Mouse (Mus musculus) neural tube, embryonic 11.5 days (tissue): ENCODE measurements around the gene Akap8. TPM values are rescaled to one million over a fixed set of nuclear protein-coding genes. Genes with fewer than 3 reads are reported as not detected.
A peak's percentile ranks its signal among the peaks of the same experiment; 100 is the strongest.

Experiments
- ATAC-seq: fragments of 200-750 bp; cut with Nextera tagmentation; 2 replicates; pipeline ENCODE4 v1.8.0; 2017; ENCODE audit warnings: moderate number of reproducible peaks, mild to moderate bottlenecking, moderate TSS enrichment, moderate library complexity; ENCODE audit not compliant: insufficient read depth, low FRiP score, low TSS enrichment
- DNase-seq: peaks from one replicate; pipeline ENCODE4 v3.0.0-alpha.2; 2015; ENCODE audit warnings: low spot score
- H3K27ac ChIP-seq: fragments of 300-500 bp; sonication (generic); 2 replicates; pipeline ENCODE4 v1.5.1; 2014; ENCODE audit warnings: low read depth, mild to moderate bottlenecking, low read length
- H3K27me3 ChIP-seq: fragments of 300-500 bp; sonication (generic); 2 replicates; pipeline ENCODE4 v1.6.1; 2014; ENCODE audit warnings: mild to moderate bottlenecking, low read length, mixed read lengths; ENCODE audit not compliant: control insufficient read depth, insufficient read depth
- H3K36me3 ChIP-seq: fragments of 300-500 bp; sonication (generic); 2 replicates; pipeline ENCODE4 v1.6.1; 2014; ENCODE audit warnings: mild to moderate bottlenecking, low read length, moderate library complexity, mixed read lengths; ENCODE audit not compliant: control insufficient read depth, insufficient read depth
- H3K4me1 ChIP-seq: fragments of 300-500 bp; sonication (generic); 2 replicates; pipeline ENCODE4 v1.6.1; 2014; ENCODE audit warnings: low read length, mixed read lengths; ENCODE audit not compliant: control insufficient read depth, insufficient read depth
- H3K4me2 ChIP-seq: fragments of 300-500 bp; sonication (generic); 2 replicates; pipeline ENCODE4 v1.6.1; 2014; ENCODE audit warnings: low read depth, mild to moderate bottlenecking, moderate library complexity
- H3K4me3 ChIP-seq: fragments of 300-500 bp; sonication (generic); 2 replicates; pipeline ENCODE4 v1.5.1; 2014; ENCODE audit warnings: low read depth, low read length
- H3K9ac ChIP-seq: fragments of 300-500 bp; sonication (generic); 2 replicates; pipeline ENCODE4 v1.6.1; 2014; ENCODE audit warnings: mild to moderate bottlenecking, low read length
- H3K9me3 ChIP-seq: fragments of 300-500 bp; sonication (generic); 2 replicates; pipeline ENCODE4 v1.6.1; 2016; ENCODE audit warnings: low read length; ENCODE audit not compliant: control insufficient read depth
- WGBS: fragments of 180-500 bp; shearing (Covaris S2); extraction: QIAGEN DNeasy Blood & Tissue Kit; methylation state at CpG from one replicate; pipeline ENCODE4 v1.1.7; 2014; 5-methylcytosine and 5-hydroxymethylcytosine counted together
- polyA plus RNA-seq: library from polyadenylated mRNA; unstranded; fragments of >200 nt; fragmentation: Nextera tagmentation; extraction: Ambion mirVana; gene quantifications from 2 replicates; pipeline ENCODE4 v1.2.1, GENCODE M21; 2014

The Akap8 gene
- polyA plus RNA-seq, 1 experiment from 2014 or later, result 51.8 TPM

DNA sequence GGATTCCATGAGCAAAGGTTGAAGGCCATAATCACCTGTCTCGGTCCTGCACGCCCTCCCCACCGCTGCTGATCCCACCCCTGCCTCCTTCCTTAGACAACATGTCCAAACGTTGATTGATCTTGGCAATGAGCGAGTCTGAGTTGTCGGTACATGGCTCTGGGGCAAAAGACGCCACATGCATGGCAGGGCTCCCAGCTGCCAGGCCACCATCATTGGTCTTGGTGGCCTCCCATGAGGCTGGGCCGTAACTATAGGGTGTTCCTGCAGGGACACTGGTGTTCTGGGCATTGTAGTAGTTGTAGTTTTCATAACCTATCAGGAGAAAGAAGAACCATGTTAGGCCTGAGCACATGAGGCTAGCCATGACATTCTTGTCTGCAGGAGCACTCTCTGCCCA, 4.0 kb downstream of the Akap8 start:
- Histone ChIP-seq H3K4me1 (peaks cover 8% of the 10 kb centered on the region; the same call in 1 of the 2 replicates), H3K27me3 (no peaks in the 10 kb centered on the region), H3K9ac (no peak overlapping the region), H3K4me2 (no peak overlapping the region), H3K4me3 (no peak overlapping the region), H3K27ac (no peak overlapping the region), H3K36me3 (peaks cover 41% of the 10 kb centered on the region), H3K9me3 (no peaks in the 10 kb centered on the region)
- DNase-seq (no peak), ATAC-seq (no peak)
- 95% methylated on average over 8 of the region's 8 CpGs for WGBS

DNA sequence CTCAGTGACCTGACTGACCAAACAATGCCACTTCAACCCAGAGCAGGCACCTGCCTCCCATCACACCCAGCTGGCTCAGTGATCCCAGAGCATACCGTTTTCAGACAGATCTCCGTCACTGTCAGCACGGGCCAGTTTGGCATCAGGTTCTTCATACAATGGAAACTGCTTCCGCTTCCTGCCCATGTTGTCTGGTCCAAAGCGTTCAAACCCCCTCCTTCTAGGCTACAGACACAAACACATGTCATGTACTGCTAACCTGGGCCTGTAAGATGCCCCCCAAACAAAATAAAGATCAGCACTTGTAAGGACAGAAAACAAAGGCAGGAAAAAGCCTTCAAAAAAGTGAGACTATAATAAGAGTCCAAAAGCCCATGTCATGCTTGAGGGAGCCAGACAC, 5.5 kb downstream of the Akap8 start:
- WGBS, result 92% methylated on average over 5 of the region's 5 CpGs
- Histone ChIP-seq H3K9me3 (no peaks in the 10 kb centered on the region), H3K4me1 (0 out of 2 replicates have a peak, but pooled peaks cover 5% of the 10 kb centered on the region), H3K9ac (no peak overlapping the region), H3K4me3 (no peak overlapping the region), H3K27me3 (no peaks in the 10 kb centered on the region), H3K36me3 (peaks cover 49% of the 10 kb centered on the region), H3K27ac (no peak overlapping the region), H3K4me2 (no peak overlapping the region)
- DNase-seq (no peak), ATAC-seq (no peak)

DNA sequence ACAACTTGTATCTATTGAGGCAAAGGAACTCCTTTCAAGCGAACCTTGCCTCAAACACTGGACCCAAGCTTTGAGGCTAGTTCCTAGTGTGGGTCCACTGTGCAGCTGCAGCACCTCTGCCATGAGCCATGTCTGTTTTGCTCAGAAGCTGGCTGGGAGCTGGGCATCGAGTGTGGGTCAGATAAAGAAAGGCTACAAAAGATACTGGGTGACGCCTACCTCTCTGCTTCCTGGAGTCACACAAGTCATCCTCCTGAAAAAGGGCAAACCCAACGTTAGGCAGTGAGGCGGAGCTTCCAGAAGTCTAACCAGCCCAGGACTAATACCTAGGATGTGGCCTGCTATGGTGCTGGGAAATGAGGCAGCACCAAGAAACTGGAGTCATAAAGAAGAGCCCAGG, 7.1 kb downstream of the Akap8 start:
- Histone ChIP-seq H3K36me3 (peaks cover 58% of the 10 kb centered on the region), H3K9ac (no peak overlapping the region), H3K9me3 (no peaks in the 10 kb centered on the region), H3K4me3 (no peak overlapping the region), H3K4me1 (0 out of 2 replicates have a peak, but pooled peaks cover under 1% of the 10 kb centered on the region), H3K27ac (no peak overlapping the region), H3K27me3 (no peaks in the 10 kb centered on the region), H3K4me2 (no peak overlapping the region)
- DNase-seq, result no peak
- WGBS, result 88% methylated on average over 5 of the region's 5 CpGs
- no peak for ATAC-seq

DNA sequence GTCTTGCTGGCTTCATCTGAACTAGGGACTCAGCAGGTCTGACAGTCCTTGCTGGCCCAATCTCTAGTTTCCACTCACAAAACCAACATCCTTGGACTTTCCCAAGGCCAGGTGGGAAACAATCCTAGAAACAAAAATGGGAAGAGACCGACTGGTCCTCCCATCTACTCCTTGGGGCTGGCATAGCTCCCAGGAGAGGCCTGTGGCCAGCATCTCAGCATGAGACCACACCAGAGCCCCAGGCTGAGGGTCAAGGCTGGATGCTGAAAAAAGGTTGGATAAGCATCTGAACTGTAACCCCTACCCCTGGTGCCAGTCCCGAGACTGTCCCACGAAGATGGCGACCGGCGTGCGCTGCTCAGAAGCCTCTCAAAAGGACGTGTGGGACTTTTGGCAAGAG, 8.2 kb downstream of the Akap8 start:
- H3K27ac ChIP-seq, result no peak overlapping the region
- H3K9ac ChIP-seq, result no peak overlapping the region
- DNase-seq (no peak), ATAC-seq (no peak)
- H3K4me1 ChIP-seq, result no peaks in the 10 kb centered on the region
- H3K36me3 ChIP-seq, result peaks cover 59% of the 10 kb centered on the region
- H3K9me3 ChIP-seq, result no peaks in the 10 kb centered on the region
- no peak overlapping the region for H3K4me3 ChIP-seq
- WGBS, result 96% methylated on average over 8 of the region's 8 CpGs
- no peak overlapping the region for H3K4me2 ChIP-seq
- no peaks in the 10 kb centered on the region for H3K27me3 ChIP-seq

DNA sequence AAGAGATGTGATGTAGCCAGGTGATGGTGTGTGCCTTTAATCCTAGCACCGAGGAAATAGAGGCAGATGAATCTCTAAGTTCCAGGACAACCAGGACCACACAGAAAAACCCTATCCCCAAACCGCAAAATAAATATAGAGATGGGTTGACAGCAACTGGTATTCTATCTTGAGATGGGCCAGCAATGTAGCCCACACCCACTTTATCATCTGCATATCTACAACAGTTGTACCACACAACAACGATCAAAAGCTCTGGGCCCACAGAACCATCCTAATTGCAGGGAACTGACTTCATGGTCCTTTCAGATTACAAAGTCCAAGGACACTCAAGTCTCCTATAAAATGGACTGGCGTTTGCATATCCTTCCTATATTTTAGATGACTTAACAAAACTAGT, 13.1 kb downstream of the Akap8 start:
- 92% methylated on average over 4 of the region's 4 CpGs for WGBS
- Histone ChIP-seq H3K27ac (no peak overlapping the region), H3K27me3 (no peaks in the 10 kb centered on the region), H3K4me1 (no peaks in the 10 kb centered on the region), H3K9ac (no peak overlapping the region), H3K36me3 (peaks cover 46% of the 10 kb centered on the region), H3K4me3 (no peak overlapping the region), H3K9me3 (no peaks in the 10 kb centered on the region), H3K4me2 (no peak overlapping the region)
- DNase-seq, result no peak
- no peak for ATAC-seq

DNA sequence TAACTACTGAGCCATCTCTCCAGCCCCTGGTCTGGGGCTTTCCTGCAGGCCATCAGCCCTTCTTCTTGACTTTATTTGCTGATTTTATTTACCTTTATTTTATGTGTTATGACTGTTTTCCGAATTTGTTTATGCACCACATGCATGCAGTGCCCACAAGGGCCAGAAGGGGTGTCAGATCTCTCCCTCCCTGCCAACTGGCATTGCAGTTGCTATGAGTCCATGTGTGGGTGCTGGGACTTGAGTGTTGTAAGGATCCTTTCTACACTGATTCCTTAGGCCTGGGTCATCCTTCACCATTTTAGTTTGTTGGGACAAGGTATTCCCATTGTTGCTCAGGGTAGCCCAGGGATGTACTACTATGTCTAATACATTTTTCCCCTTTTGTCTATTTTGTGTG, 22.9 kb downstream of the Akap8 start:
- no peak for ATAC-seq
- DNase-seq, result no peak
- Histone ChIP-seq H3K9ac (no peak overlapping the region), H3K9me3 (no peaks in the 10 kb centered on the region), H3K27ac (no peak overlapping the region), H3K27me3 (no peaks in the 10 kb centered on the region), H3K4me1 (no peaks in the 10 kb centered on the region), H3K4me3 (no peak overlapping the region), H3K4me2 (no peak overlapping the region), H3K36me3 (no peaks in the 10 kb centered on the region)
- WGBS, result 78% methylated on average over 1 of the region's 1 CpGs

DNA sequence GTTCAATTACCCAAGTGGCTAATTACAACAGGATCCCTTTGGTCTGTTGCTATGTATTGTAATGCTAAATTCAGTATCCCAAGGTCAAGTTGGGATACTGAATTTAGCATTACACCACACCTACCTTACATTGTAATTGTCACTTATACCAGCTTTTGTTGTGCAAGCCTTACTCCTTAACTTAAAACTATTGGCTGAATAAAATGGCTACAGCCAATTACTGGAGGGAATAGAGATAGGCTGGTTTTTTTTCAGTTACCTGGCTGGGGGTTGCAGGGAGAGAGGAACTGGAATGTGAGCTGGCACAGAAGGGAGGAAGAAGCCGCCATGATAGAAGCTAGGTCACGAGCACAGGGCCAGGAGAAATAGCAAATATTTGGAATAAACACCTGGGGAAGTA, 25.1 kb downstream of the Akap8 start:
- Histone ChIP-seq H3K9me3 (no peaks in the 10 kb centered on the region), H3K4me1 (no peaks in the 10 kb centered on the region), H3K27me3 (no peaks in the 10 kb centered on the region), H3K27ac (no peak overlapping the region), H3K4me3 (no peak overlapping the region), H3K9ac (no peak overlapping the region), H3K36me3 (no peaks in the 10 kb centered on the region), H3K4me2 (no peak overlapping the region)
- WGBS, result 95% methylated on average over 2 of the region's 2 CpGs
- ATAC-seq, result no peak
- no peak for DNase-seq

DNA sequence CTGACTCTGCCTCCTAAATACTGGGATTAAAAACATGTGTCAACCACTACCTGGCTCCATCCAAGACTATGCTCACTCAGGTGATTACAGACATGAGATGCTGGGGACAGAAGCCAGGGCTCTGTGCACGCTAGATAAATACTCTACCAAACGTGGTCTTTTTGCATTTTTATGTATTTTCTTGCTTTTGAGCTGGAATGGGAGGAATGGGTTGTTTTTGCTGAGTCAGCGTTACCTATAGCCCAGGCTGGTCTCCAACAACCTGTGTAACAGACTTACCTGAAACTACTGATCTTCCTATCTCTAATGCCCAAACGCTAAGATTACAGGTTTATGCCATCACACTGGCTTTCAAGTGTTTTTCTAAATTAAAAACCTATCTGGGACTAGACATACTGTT, 25.9 kb downstream of the Akap8 start:
- Histone ChIP-seq H3K4me2 (no peak overlapping the region), H3K9ac (no peak overlapping the region), H3K27ac (no peak overlapping the region), H3K4me1 (no peaks in the 10 kb centered on the region), H3K36me3 (no peaks in the 10 kb centered on the region), H3K4me3 (no peak overlapping the region), H3K9me3 (no peaks in the 10 kb centered on the region), H3K27me3 (no peaks in the 10 kb centered on the region)
- WGBS, result 79% methylated on average over 4 of the region's 4 CpGs
- DNase-seq, result no peak
- no peak for ATAC-seq

DNA sequence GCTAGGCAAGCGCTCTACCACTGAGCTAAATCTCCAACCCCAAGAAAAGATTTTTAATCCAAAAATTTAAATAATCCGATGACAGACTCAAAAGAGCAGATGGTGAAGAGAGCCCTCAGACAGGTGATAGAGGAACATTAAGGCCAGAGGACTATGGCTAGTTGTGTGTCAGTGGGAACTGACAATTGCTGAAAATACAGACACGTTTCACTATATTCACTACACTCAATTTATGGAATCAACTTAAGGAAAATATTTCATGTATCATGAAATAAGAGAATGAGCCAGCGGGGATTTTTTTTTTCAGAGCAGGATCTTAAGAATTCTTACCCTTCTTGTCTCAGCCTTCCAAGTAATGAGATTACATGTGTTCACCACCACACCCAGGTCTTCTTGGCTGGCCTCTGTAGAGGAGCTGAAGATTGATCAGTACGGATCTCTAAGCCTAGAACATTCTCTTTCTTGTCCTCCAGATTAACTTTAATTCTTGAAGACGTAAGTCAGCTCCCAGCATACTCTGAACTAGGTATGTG, 35.8 kb downstream of the Akap8 start:
- no peaks in the 10 kb centered on the region for H3K27me3 ChIP-seq
- H3K4me1 ChIP-seq, result peaks cover 10% of the 10 kb centered on the region
- H3K9me3 ChIP-seq, result no peaks in the 10 kb centered on the region
- WGBS, result 52% methylated on average over 6 of the region's 6 CpGs
- ATAC-seq (no peak), DNase-seq (no peak)
- H3K27ac ChIP-seq, result peak overlapping the region; percentile 99
- H3K4me3 ChIP-seq, result peak overlapping the region; percentile 97
- H3K36me3 ChIP-seq, result no peaks in the 10 kb centered on the region
- peak overlapping the region; percentile 91 for H3K9ac ChIP-seq
- H3K4me2 ChIP-seq, result peak overlapping the region; percentile 74
